In the genomic region with DNA sequence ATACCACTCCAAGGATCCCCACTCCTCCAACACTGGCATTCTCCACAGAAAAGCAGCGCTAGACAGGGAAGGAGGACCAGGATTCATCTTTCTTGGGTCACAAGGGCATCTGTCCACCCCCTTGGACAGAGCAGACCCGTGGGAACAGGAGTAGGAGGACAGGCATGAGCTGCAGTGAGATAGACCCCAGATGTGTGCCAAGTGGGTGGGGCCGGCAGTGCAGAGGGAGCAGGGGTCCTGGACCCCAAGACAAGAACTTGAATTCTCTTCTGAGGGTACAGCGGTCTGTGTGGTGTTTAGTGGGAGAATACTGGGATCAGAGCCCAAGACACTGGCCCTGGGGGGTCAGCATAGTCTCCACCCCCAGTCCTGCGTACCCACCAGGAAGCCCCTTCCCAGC, we compare ENCODE assay signal across 32 mouse cellular contexts.
DNase-seq lines count a peak whose midpoint lies in the region; ATAC-seq lines count a peak whose summit lies in the region.
"Had no signal": no experiment of that assay in that cellular context is flagged by ENCODE, and none has a peak within 500 bp of the region (broad histone marks: within the 10 kb centered on the region; RNA-seq: fewer than 3 reads in every experiment).

No protein-coding gene starts in this region.

- peak overlapping the region; percentile 63; the same call in 1 of the 2 replicates for H3K27ac ChIP-seq in forebrain, embryonic 10.5 days
- no peak overlapping the region for H3K27ac ChIP-seq in forebrain, embryonic 15.5 days (replicated peaks)
- H3K27ac ChIP-seq in kidney, embryonic 16.5 days (ENCODE audit: low read length), result no peak overlapping the region
- H3K27ac ChIP-seq in embryonic facial prominence, embryonic 10.5 days (replicated peaks), result peak overlapping the region; percentile 5; the same call in 1 of the 2 replicates
- H3K27ac ChIP-seq in limb, embryonic 13.5 days, result no peak overlapping the region
- H3K27ac ChIP-seq: forebrain, embryonic 13.5 days; heart, embryonic 15.5 days; hindbrain, embryonic 12.5 days; hindbrain, postnatal 0 days; intestine, embryonic 15.5 days; midbrain, embryonic 12.5 days; neural tube, embryonic 13.5 days; stomach, postnatal 0 days had no signal

- no peaks in the 10 kb centered on the region for H3K9me3 ChIP-seq in forebrain, embryonic 10.5 days
- H3K9me3 ChIP-seq in forebrain, embryonic 15.5 days, result no peaks in the 10 kb centered on the region
- no peaks in the 10 kb centered on the region for H3K9me3 ChIP-seq in kidney, embryonic 16.5 days (ENCODE audit: low read length)
- no peaks in the 10 kb centered on the region for H3K9me3 ChIP-seq in embryonic facial prominence, embryonic 10.5 days
- no peaks in the 10 kb centered on the region for H3K9me3 ChIP-seq in limb, embryonic 13.5 days
- H3K9me3 ChIP-seq: forebrain, embryonic 13.5 days; heart, embryonic 15.5 days; hindbrain, embryonic 12.5 days; intestine, embryonic 15.5 days; midbrain, embryonic 12.5 days; neural tube, embryonic 13.5 days had no signal

- no peak for DNase-seq in forebrain, embryonic 10.5 days (ENCODE audit: extremely low spot score, low spot score)
- DNase-seq in kidney, adult 8-10 months, result no peak
- no peak for DNase-seq in embryonic facial prominence, embryonic 10.5 days (ENCODE audit: low spot score)
- DNase-seq in thymus, adult 18-20 months, result no peak
- no peak for DNase-seq in cerebellum, adult 11 months
- DNase-seq: adrenal gland, adult 8-10 months; cerebellum, adult 8-10 months; cerebellum, postnatal 25 days; gastrocnemius, postnatal 14 days; heart, adult 18-20 months; kidney, adult 2 months; kidney, postnatal 36 days; layer of hippocampus, postnatal 36 days; left cerebral cortex, postnatal 4 days; lung, postnatal 10 days; right cerebral cortex, postnatal 4 days; thymus, adult 2 months; thymus, postnatal 36 days had no signal

- no peak for ATAC-seq in forebrain, embryonic 15.5 days (replicated peaks)
- ATAC-seq in kidney, embryonic 16.5 days (ENCODE audit: low FRiP score, low TSS enrichment), result peak; percentile 49; the same call in 1 of the 2 replicates
- no peak for ATAC-seq in limb, embryonic 13.5 days (ENCODE audit: low FRiP score, low read depth)
- ATAC-seq: forebrain, embryonic 13.5 days; hindbrain, postnatal 0 days; intestine, embryonic 15.5 days had no signal

- no peaks in the 10 kb centered on the region for H3K27me3 ChIP-seq in forebrain, embryonic 10.5 days (ENCODE audit: poor library complexity, severe bottlenecking)
- H3K27me3 ChIP-seq in forebrain, embryonic 15.5 days, result no peaks in the 10 kb centered on the region
- no peaks in the 10 kb centered on the region for H3K27me3 ChIP-seq in kidney, embryonic 16.5 days (ENCODE audit: insufficient read depth, low read length)
- 0 out of 2 replicates have a peak, but pooled peaks cover 9% of the 10 kb centered on the region for H3K27me3 ChIP-seq in embryonic facial prominence, embryonic 10.5 days (replicated peaks; ENCODE audit: low read depth, poor library complexity, severe bottlenecking)
- no peaks in the 10 kb centered on the region for H3K27me3 ChIP-seq in limb, embryonic 13.5 days
- H3K27me3 ChIP-seq: forebrain, embryonic 13.5 days; heart, embryonic 15.5 days; hindbrain, embryonic 12.5 days; intestine, embryonic 15.5 days; midbrain, embryonic 12.5 days; neural tube, embryonic 13.5 days had no signal

- H3K4me1 ChIP-seq in forebrain, embryonic 10.5 days, result peaks cover 40% of the 10 kb centered on the region
- peaks cover 19% of the 10 kb centered on the region for H3K4me1 ChIP-seq in forebrain, embryonic 15.5 days
- peaks cover 18% of the 10 kb centered on the region; the same call in 1 of the 2 replicates for H3K4me1 ChIP-seq in kidney, embryonic 16.5 days (ENCODE audit: insufficient read depth, low read length)
- peaks cover 38% of the 10 kb centered on the region for H3K4me1 ChIP-seq in embryonic facial prominence, embryonic 10.5 days
- peaks cover 67% of the 10 kb centered on the region for H3K4me1 ChIP-seq in limb, embryonic 13.5 days

- 82% methylated on average over 5 of the region's 5 CpGs for WGBS in forebrain, embryonic 10.5 days
- 77% methylated on average over 5 of the region's 5 CpGs for WGBS in forebrain, embryonic 15.5 days
- 55% methylated on average over 5 of the region's 5 CpGs for WGBS in kidney, embryonic 16.5 days
- 81% methylated on average over 5 of the region's 5 CpGs for WGBS in embryonic facial prominence, embryonic 10.5 days
- WGBS in limb, embryonic 13.5 days, result 73% methylated on average over 5 of the region's 5 CpGs

- no peak overlapping the region for H3K4me3 ChIP-seq in forebrain, embryonic 10.5 days
- no peak overlapping the region for H3K4me3 ChIP-seq in forebrain, embryonic 15.5 days
- no peak overlapping the region for H3K4me3 ChIP-seq in kidney, embryonic 16.5 days (ENCODE audit: low read length)
- no peak overlapping the region for H3K4me3 ChIP-seq in embryonic facial prominence, embryonic 10.5 days
- no peak overlapping the region for H3K4me3 ChIP-seq in limb, embryonic 13.5 days
- H3K4me3 ChIP-seq: forebrain, embryonic 13.5 days; heart, embryonic 15.5 days; hindbrain, embryonic 12.5 days; intestine, embryonic 15.5 days; midbrain, embryonic 12.5 days; myocyte; neural tube, embryonic 13.5 days had no signal

- H3K4me2 ChIP-seq in forebrain, embryonic 15.5 days (replicated peaks), result no peak overlapping the region
- H3K4me2 ChIP-seq in kidney, embryonic 16.5 days (replicated peaks; ENCODE audit: low read depth, low read length), result no peak overlapping the region
- no peak overlapping the region for H3K4me2 ChIP-seq in limb, embryonic 13.5 days (replicated peaks)
- H3K4me2 ChIP-seq: forebrain, embryonic 13.5 days; heart, embryonic 15.5 days; hindbrain, embryonic 12.5 days; intestine, embryonic 15.5 days; liver, embryonic 11.5 days; midbrain, embryonic 12.5 days; neural tube, embryonic 13.5 days had no signal

- no peak overlapping the region for H3K9ac ChIP-seq in forebrain, embryonic 15.5 days (replicated peaks)
- no peak overlapping the region for H3K9ac ChIP-seq in kidney, embryonic 16.5 days (replicated peaks; ENCODE audit: low read length)
- H3K9ac ChIP-seq in limb, embryonic 13.5 days, result peak overlapping the region; percentile 9; the same call in 1 of the 2 replicates
- H3K9ac ChIP-seq: forebrain, embryonic 13.5 days; heart, embryonic 15.5 days; intestine, embryonic 15.5 days; midbrain, embryonic 12.5 days; neural tube, embryonic 13.5 days had no signal

- no peaks in the 10 kb centered on the region for H3K36me3 ChIP-seq in forebrain, embryonic 10.5 days (replicated peaks)
- no peaks in the 10 kb centered on the region for H3K36me3 ChIP-seq in forebrain, embryonic 15.5 days
- no peaks in the 10 kb centered on the region for H3K36me3 ChIP-seq in kidney, embryonic 16.5 days (ENCODE audit: insufficient read depth, low read length)
- no peaks in the 10 kb centered on the region for H3K36me3 ChIP-seq in embryonic facial prominence, embryonic 10.5 days (replicated peaks)
- H3K36me3 ChIP-seq in limb, embryonic 13.5 days, result no peaks in the 10 kb centered on the region
- H3K36me3 ChIP-seq: G1E; heart, embryonic 15.5 days; hindbrain, embryonic 12.5 days; intestine, embryonic 15.5 days; midbrain, embryonic 12.5 days; neural tube, embryonic 13.5 days had no signal

Comparison
In these comparisons a context has a peak if more than half of its experiments do, and no peak if none do; other contexts are left out.
1. H3K27ac ChIP-seq: peak in forebrain, embryonic 10.5 days (single experiment) and embryonic facial prominence, embryonic 10.5 days (single experiment); none in forebrain, embryonic 15.5 days (single experiment), kidney, embryonic 16.5 days (single experiment) and limb, embryonic 13.5 days (single experiment).